Mouse (Mus musculus): Measurements from ENCODE around the gene Rspo1. TPM values are rescaled to one million over a fixed set of nuclear protein-coding genes. Genes with fewer than 3 reads are reported as not detected.

The Rspo1 gene
- polyA plus RNA-seq, 1 experiment from 2014 or later, result 6.9 TPM

DNA sequence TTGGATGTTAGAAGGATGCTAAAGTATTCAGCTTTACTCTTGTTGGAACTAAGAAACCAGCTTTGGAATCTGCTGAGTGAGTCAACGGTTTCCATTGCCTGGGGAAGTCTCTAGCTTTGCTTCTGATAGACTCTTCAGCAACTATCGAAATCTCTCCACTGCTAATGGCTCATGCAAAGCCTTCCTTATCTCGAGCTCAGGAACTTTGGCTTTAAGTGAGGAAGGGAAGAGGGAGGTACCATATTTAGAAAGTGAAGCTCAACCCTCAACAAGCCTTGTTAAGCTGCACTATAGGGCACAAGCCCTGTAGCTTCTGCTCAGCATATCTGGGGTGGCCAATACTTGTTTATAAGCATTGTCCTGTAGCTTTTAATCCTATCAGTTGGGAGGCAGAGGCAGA lies 71.0 kb downstream of the Rspo1 start:
- H3K4me2 ChIP-seq (replicated peaks), result no peak overlapping the region
- 57% methylated on average over 3 of the region's 3 CpGs for WGBS
- no peaks in the 10 kb centered on the region for H3K27me3 ChIP-seq
- H3K4me1 ChIP-seq, result peaks cover 11% of the 10 kb centered on the region; the same call in 1 of the 2 replicates
- H3K9me3 ChIP-seq, result no peaks in the 10 kb centered on the region
- H3K9ac ChIP-seq (replicated peaks), result no peak overlapping the region
- peaks cover 41% of the 10 kb centered on the region for H3K36me3 ChIP-seq
- no peak for ATAC-seq (ENCODE audit: low FRiP score, low read depth)
- H3K27ac ChIP-seq (replicated peaks), result no peak overlapping the region
- H3K4me3 ChIP-seq, result no peak overlapping the region

DNA sequence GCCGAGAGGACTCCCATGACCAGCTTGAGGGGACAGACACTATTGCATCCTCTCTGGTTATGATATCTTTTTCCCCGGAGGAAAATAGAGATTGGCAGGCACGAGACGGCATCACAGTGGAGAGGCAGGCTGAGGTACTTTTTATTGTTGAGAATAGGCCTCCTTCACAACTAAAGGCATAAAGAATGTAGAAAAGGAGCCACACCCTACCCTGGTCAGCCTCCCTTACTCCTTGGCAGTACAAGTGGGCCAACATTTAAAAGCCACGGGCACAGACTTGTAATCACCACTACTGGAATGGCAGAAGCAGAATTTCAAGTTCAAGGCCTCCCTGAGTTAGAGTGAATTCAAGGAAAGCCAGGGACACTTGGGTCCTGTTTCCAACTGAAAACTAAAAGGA lies 71.8 kb downstream of the Rspo1 start:
- H3K27me3 ChIP-seq, result no peaks in the 10 kb centered on the region
- H3K4me2 ChIP-seq (replicated peaks), result no peak overlapping the region
- no peak overlapping the region for H3K27ac ChIP-seq (replicated peaks)
- H3K36me3 ChIP-seq, result peaks cover 34% of the 10 kb centered on the region
- H3K9me3 ChIP-seq, result no peaks in the 10 kb centered on the region
- peaks cover 11% of the 10 kb centered on the region; the same call in 1 of the 2 replicates for H3K4me1 ChIP-seq
- no peak overlapping the region for H3K9ac ChIP-seq (replicated peaks)
- no peak overlapping the region for H3K4me3 ChIP-seq
- WGBS, result 55% methylated on average over 5 of the region's 5 CpGs
- no peak for ATAC-seq (ENCODE audit: low FRiP score, low read depth)

Other genes starting within 250 kb of the Rspo1 start
- 25.2 and 28.8 TPM in 2 replicates for gene Inpp5b, start 244.6 kb upstream of the Rspo1 start, polyA plus RNA-seq (2016; fragmentation: Nextera tagmentation; extraction: Ambion mirVana)
- 15.1 and 18.0 TPM in 2 replicates for gene Mtf1, start 184.3 kb upstream of the Rspo1 start, polyA plus RNA-seq (2016; fragmentation: Nextera tagmentation; extraction: Ambion mirVana)
- 48.4 and 49.3 TPM in 2 replicates for gene Yrdc, start 135.8 kb upstream of the Rspo1 start, polyA plus RNA-seq (2016; fragmentation: Nextera tagmentation; extraction: Ambion mirVana)
- 69.1 and 72.4 TPM in 2 replicates for gene 1110065P20Rik, start 135.2 kb upstream of the Rspo1 start, polyA plus RNA-seq (2016; fragmentation: Nextera tagmentation; extraction: Ambion mirVana)
- gene Maneal, start 124.3 kb upstream of the Rspo1 start, polyA plus RNA-seq (2016; fragmentation: Nextera tagmentation; extraction: Ambion mirVana), result 7.1 and 7.9 TPM in 2 replicates
- 12.3 and 13.3 TPM in 2 replicates for gene Epha10, start 105.5 kb upstream of the Rspo1 start, polyA plus RNA-seq (2016; fragmentation: Nextera tagmentation; extraction: Ambion mirVana)
- 17.0 and 18.1 TPM in 2 replicates for gene 9930104L06Rik, start 49.4 kb upstream of the Rspo1 start, polyA plus RNA-seq (2016; fragmentation: Nextera tagmentation; extraction: Ambion mirVana)
- gene Cdca8, start 47.1 kb upstream of the Rspo1 start, polyA plus RNA-seq (2016; fragmentation: Nextera tagmentation; extraction: Ambion mirVana), result 190 and 207 TPM in 2 replicates
- gene Gnl2, start 30.2 kb downstream of the Rspo1 start, polyA plus RNA-seq (2016; fragmentation: Nextera tagmentation; extraction: Ambion mirVana), result 99.1 and 104 TPM in 2 replicates
- gene Dnali1, start 79.3 kb downstream of the Rspo1 start, polyA plus RNA-seq (2016; fragmentation: Nextera tagmentation; extraction: Ambion mirVana), result 0.17 and 0.42 TPM in 2 replicates
- 35.1 and 36.0 TPM in 2 replicates for gene Snip1, start 80.2 kb downstream of the Rspo1 start, polyA plus RNA-seq (2016; fragmentation: Nextera tagmentation; extraction: Ambion mirVana)
- gene Meaf6, start 98.7 kb downstream of the Rspo1 start, polyA plus RNA-seq (2016; fragmentation: Nextera tagmentation; extraction: Ambion mirVana), result 123 and 131 TPM in 2 replicates
- gene Zc3h12a, start 141.4 kb downstream of the Rspo1 start, polyA plus RNA-seq (2016; fragmentation: Nextera tagmentation; extraction: Ambion mirVana), result 0.34 and 0.36 TPM in 2 replicates

Measured in midbrain, embryonic 12.5 days (tissue).